Mouse (Mus musculus) brain, embryonic 14.5 days (tissue): ENCODE measurements at regions not wholly inside any gene's neighbourhood (a gene's known extent, or its start where the extent isn't known, plus 50 kb on each side); places are given as distances from the start of the nearest gene placed in this dataset.

Experiments
- CTCF ChIP-seq: fragments of 200-500 bp; IDR thresholded peaks from 2 replicates; pipeline ENCODE4 v1.5.1; 2012; ENCODE audit warnings: inconsistent platforms, mild to moderate bottlenecking, moderate library complexity, borderline replicate concordance; ENCODE audit not compliant: insufficient read depth, insufficient read length; ENCODE audit errors: extremely low read depth
- POLR2A ChIP-seq: fragments of 200-500 bp; IDR thresholded peaks from 2 replicates; pipeline ENCODE4 v1.6.1; 2012; ENCODE audit warnings: mild to moderate bottlenecking, inconsistent platforms, borderline replicate concordance; ENCODE audit not compliant: poor library complexity, insufficient read depth, insufficient read length, severe bottlenecking; ENCODE audit errors: extremely low read depth

- no peak for TF ChIP-seq CTCF
- TF ChIP-seq POLR2A = no peak
These were observed 144.4 kb downstream of the Rpl14 start for GRCm38 (mm10) chr9:120715665-120716121.
